Mouse (Mus musculus) midbrain, embryonic 14.5 days (tissue): ENCODE results near the gene Pdgfd. TPM values are rescaled to one million over a fixed set of nuclear protein-coding genes. Genes with fewer than 3 reads are reported as not detected.

Source experiments
- ATAC-seq: fragments of 200-750 bp; cut with Nextera tagmentation; 2 replicates; pipeline ENCODE4 v1.8.0; 2017; ENCODE audit warnings: moderate number of reproducible peaks, moderate library complexity; ENCODE audit not compliant: low FRiP score, low TSS enrichment
- DNase-seq: peaks from one replicate; pipeline ENCODE4 v3.0.0-alpha.2; 2015
- H3K27ac ChIP-seq: fragments of 300-500 bp; sonication (generic); replicated peaks from 2 replicates; pipeline ENCODE4 v1.5.1; 2014; ENCODE audit warnings: mild to moderate bottlenecking, low read depth, low read length, moderate library complexity
- H3K27me3 ChIP-seq: fragments of 300-500 bp; sonication (generic); 2 replicates; pipeline ENCODE4 v1.6.1; 2014; ENCODE audit warnings: low read length, control low read depth, mixed read lengths; ENCODE audit not compliant: control insufficient read depth, insufficient read depth
- H3K36me3 ChIP-seq: fragments of 300-500 bp; sonication (generic); 2 replicates; pipeline ENCODE4 v1.6.1; 2014; ENCODE audit warnings: low read length, control low read depth; ENCODE audit not compliant: control insufficient read depth, insufficient read depth
- H3K4me1 ChIP-seq: fragments of 300-500 bp; sonication (generic); 2 replicates; pipeline ENCODE4 v1.6.1; 2014; ENCODE audit warnings: mild to moderate bottlenecking, antibody characterized with exemption, low read length, control low read depth; ENCODE audit not compliant: control insufficient read depth, insufficient read depth
- H3K4me2 ChIP-seq: fragments of 300-500 bp; sonication (generic); 2 replicates; pipeline ENCODE4 v1.6.1; 2014; ENCODE audit warnings: mild to moderate bottlenecking, low read length, moderate library complexity
- H3K4me3 ChIP-seq: fragments of 300-500 bp; sonication (generic); replicated peaks from 2 replicates; pipeline ENCODE4 v1.5.1; 2014; ENCODE audit warnings: low read depth, low read length
- H3K9ac ChIP-seq: fragments of 300-500 bp; sonication (generic); replicated peaks from 2 replicates; pipeline ENCODE4 v1.6.1; 2014; ENCODE audit warnings: mild to moderate bottlenecking, low read length, moderate library complexity
- H3K9me3 ChIP-seq: fragments of 300-500 bp; sonication (generic); 2 replicates; pipeline ENCODE4 v1.6.1; 2016; ENCODE audit warnings: low read length, control low read depth, mixed read lengths; ENCODE audit not compliant: control insufficient read depth
- WGBS: fragments of 180-500 bp; shearing (Covaris S2); extraction: QIAGEN DNeasy Blood & Tissue Kit; methylation state at CpG from one replicate; pipeline ENCODE4 v1.1.7; 2014; 5-methylcytosine and 5-hydroxymethylcytosine counted together
- polyA plus RNA-seq: library from polyadenylated mRNA; unstranded; fragments of >200 nt; fragmentation: Nextera tagmentation; extraction: Ambion mirVana; gene quantifications from 2 replicates; pipeline ENCODE4 v1.2.1, GENCODE M21; 2014

Pdgfd gene
- polyA plus RNA-seq, 1 experiment from 2014 or later: 2.1 TPM

GRCm38 (mm10) chr9:6336236-6336635 lies 167.9 kb downstream of the Pdgfd start:
- no peak for DNase-seq
- no peaks in the 10 kb centered on the region for H3K4me1 ChIP-seq
- no peak overlapping the region for H3K9ac ChIP-seq
- no peak overlapping the region for H3K4me3 ChIP-seq
- no peak overlapping the region for H3K27ac ChIP-seq
- H3K9me3 ChIP-seq: no peaks in the 10 kb centered on the region
- 59% methylated on average over 2 of the region's 2 CpGs for WGBS
- no peaks in the 10 kb centered on the region for H3K36me3 ChIP-seq
- ATAC-seq: no peak
- no peak overlapping the region for H3K4me2 ChIP-seq
- no peaks in the 10 kb centered on the region for H3K27me3 ChIP-seq

DNA sequence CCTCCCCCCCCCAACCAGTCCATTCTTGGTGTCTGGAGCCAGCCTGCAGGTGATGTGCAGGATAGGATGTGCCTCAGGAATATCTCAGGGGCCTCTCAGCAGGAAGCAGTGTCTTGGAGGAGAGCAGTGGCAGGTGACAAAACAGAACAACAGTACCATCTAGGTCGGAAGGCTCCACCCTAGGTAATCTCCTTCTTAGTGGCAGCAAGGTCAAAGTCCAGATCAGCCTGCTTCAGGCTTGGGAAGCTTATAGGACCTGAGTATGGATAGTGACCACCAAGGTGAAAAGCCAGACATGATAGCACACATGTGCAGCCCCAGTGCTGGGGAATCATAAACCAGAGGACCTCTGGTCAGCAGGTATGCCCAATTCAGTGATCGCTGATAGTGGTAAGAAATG lies 169.5 kb downstream of the Pdgfd start:
- Histone ChIP-seq H3K4me2 (no peak overlapping the region), H3K27ac (no peak overlapping the region), H3K4me3 (no peak overlapping the region), H3K36me3 (no peaks in the 10 kb centered on the region), H3K4me1 (no peaks in the 10 kb centered on the region), H3K9ac (no peak overlapping the region), H3K27me3 (no peaks in the 10 kb centered on the region), H3K9me3 (no peaks in the 10 kb centered on the region)
- DNase-seq: no peak
- WGBS: 88% methylated on average over 2 of the region's 2 CpGs
- no peak for ATAC-seq

GRCm38 (mm10) chr9:6338344-6338743 lies 170.0 kb downstream of the Pdgfd start:
- DNase-seq (no peak), ATAC-seq (no peak)
- no peaks in the 10 kb centered on the region for H3K4me1 ChIP-seq
- no peak overlapping the region for H3K4me2 ChIP-seq
- 94% methylated on average over 3 of the region's 3 CpGs for WGBS
- no peak overlapping the region for H3K27ac ChIP-seq
- no peaks in the 10 kb centered on the region for H3K36me3 ChIP-seq
- no peak overlapping the region for H3K9ac ChIP-seq
- H3K27me3 ChIP-seq: no peaks in the 10 kb centered on the region
- no peaks in the 10 kb centered on the region for H3K9me3 ChIP-seq
- H3K4me3 ChIP-seq: no peak overlapping the region

- Histone ChIP-seq H3K9me3 (no peaks in the 10 kb centered on the region), H3K9ac (no peak overlapping the region), H3K36me3 (no peaks in the 10 kb centered on the region), H3K4me2 (no peak overlapping the region), H3K4me3 (no peak overlapping the region), H3K27me3 (no peaks in the 10 kb centered on the region), H3K27ac (no peak overlapping the region), H3K4me1 (no peaks in the 10 kb centered on the region)
- ATAC-seq: no peak
- no peak for DNase-seq
- 55% methylated on average over 1 of the region's 1 CpGs for WGBS
Observed at GRCm38 (mm10) chr9:6339394-6339793, 171.0 kb downstream of the Pdgfd start.

GRCm38 (mm10) chr9:6340750-6341149 lies 172.4 kb downstream of the Pdgfd start:
- H3K4me2 ChIP-seq: no peak overlapping the region
- no peaks in the 10 kb centered on the region for H3K27me3 ChIP-seq
- no peaks in the 10 kb centered on the region for H3K36me3 ChIP-seq
- H3K27ac ChIP-seq: no peak overlapping the region
- H3K4me1 ChIP-seq: no peaks in the 10 kb centered on the region
- DNase-seq (no peak), ATAC-seq (no peak)
- no peaks in the 10 kb centered on the region for H3K9me3 ChIP-seq
- H3K4me3 ChIP-seq: no peak overlapping the region
- no peak overlapping the region for H3K9ac ChIP-seq

GRCm38 (mm10) chr9:6342854-6343253 lies 174.5 kb downstream of the Pdgfd start:
- no peak for ATAC-seq
- 94% methylated on average over 10 of the region's 10 CpGs for WGBS
- Histone ChIP-seq H3K4me3 (no peak overlapping the region), H3K4me1 (no peaks in the 10 kb centered on the region), H3K27ac (no peak overlapping the region), H3K9ac (no peak overlapping the region), H3K9me3 (no peaks in the 10 kb centered on the region), H3K36me3 (no peaks in the 10 kb centered on the region), H3K27me3 (no peaks in the 10 kb centered on the region), H3K4me2 (no peak overlapping the region)
- no peak for DNase-seq

- 53% methylated on average over 2 of the region's 2 CpGs for WGBS
- no peak for DNase-seq
- no peak for ATAC-seq
- Histone ChIP-seq H3K4me1 (no peaks in the 10 kb centered on the region), H3K4me3 (no peak overlapping the region), H3K9me3 (no peaks in the 10 kb centered on the region), H3K9ac (no peak overlapping the region), H3K36me3 (no peaks in the 10 kb centered on the region), H3K4me2 (no peak overlapping the region), H3K27me3 (no peaks in the 10 kb centered on the region), H3K27ac (no peak overlapping the region)
Observed at GRCm38 (mm10) chr9:6344514-6344913, 176.1 kb downstream of the Pdgfd start.

DNA sequence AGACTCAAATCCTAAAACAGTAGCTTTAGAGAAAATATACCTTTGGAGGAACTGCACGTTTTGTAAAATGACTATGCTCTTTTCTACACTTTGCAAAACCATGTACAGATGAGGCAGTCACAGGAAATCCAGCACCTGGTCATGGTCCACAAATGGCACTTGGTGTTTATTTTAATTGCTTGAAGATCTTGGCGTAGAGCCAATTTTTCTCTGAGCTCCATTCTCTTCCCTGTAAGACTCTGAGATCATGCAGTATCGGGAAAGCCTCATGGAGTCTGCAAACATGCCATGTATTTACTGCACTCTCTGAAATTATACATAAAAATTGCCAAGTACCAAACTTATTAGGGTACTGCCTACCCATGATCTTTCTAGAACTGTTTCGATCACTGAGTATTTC lies 176.5 kb downstream of the Pdgfd start:
- H3K27me3 ChIP-seq: no peaks in the 10 kb centered on the region
- no peak overlapping the region for H3K4me2 ChIP-seq
- no peak overlapping the region for H3K4me3 ChIP-seq
- H3K9ac ChIP-seq: no peak overlapping the region
- DNase-seq (peak; percentile 64), ATAC-seq (peak; percentile 43; the same call in 1 of the 2 replicates)
- H3K36me3 ChIP-seq: no peaks in the 10 kb centered on the region
- H3K4me1 ChIP-seq: no peaks in the 10 kb centered on the region
- WGBS: 75% methylated on average over 4 of the region's 4 CpGs
- no peaks in the 10 kb centered on the region for H3K9me3 ChIP-seq
- H3K27ac ChIP-seq: no peak overlapping the region

- H3K4me2 ChIP-seq: no peak overlapping the region
- H3K9me3 ChIP-seq: no peaks in the 10 kb centered on the region
- H3K27ac ChIP-seq: no peak overlapping the region
- no peak overlapping the region for H3K9ac ChIP-seq
- no peaks in the 10 kb centered on the region for H3K4me1 ChIP-seq
- no peak for ATAC-seq
- H3K4me3 ChIP-seq: no peak overlapping the region
- no peaks in the 10 kb centered on the region for H3K36me3 ChIP-seq
- no peaks in the 10 kb centered on the region for H3K27me3 ChIP-seq
- DNase-seq: no peak
- WGBS: 76% methylated on average over 1 of the region's 1 CpGs
Observed at GRCm38 (mm10) chr9:6345366-6345765, 177.0 kb downstream of the Pdgfd start.
